Comparison of ENCODE assay signal across 16 mouse cellular contexts in the genomic region with DNA sequence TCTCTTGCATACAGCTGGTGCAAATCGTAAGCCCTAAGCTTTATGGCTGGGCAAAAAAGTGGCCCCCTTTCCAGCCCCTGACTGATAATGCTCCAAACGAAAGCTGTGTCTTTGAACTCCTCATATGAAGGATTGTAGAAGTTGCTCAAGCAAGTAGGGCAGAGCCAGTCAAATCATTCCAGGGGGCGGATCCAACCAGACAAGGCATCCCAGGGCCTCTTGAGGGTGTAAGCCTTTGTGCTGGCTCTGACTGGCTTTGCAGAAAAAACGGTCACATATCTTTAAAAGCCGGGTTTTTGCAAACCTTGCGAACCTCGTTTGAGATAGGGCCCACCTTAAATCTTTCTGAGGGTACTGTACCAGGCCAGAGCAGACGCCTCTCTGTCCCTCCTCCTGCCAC. TPM values are rescaled to one million over a fixed set of nuclear protein-coding genes. Genes with fewer than 3 reads are reported as not detected.
DNase-seq lines count a peak whose midpoint lies in the region; ATAC-seq and TF ChIP-seq lines count a peak whose summit lies in the region.
"Had no signal": no experiment of that assay in that cellular context is flagged by ENCODE, and none has a peak within 500 bp of the region (broad histone marks: within the 10 kb centered on the region; RNA-seq: fewer than 3 reads in every experiment).

No protein-coding gene starts in this region.

- H3K4me1 ChIP-seq in lung, embryonic 14.5 days (ENCODE audit: insufficient read depth) = peaks cover 8% of the 10 kb centered on the region; the same call in 1 of the 2 replicates
- peaks cover 58% of the 10 kb centered on the region for H3K4me1 ChIP-seq in embryonic facial prominence, embryonic 15.5 days

- no peaks in the 10 kb centered on the region for H3K36me3 ChIP-seq in lung, embryonic 14.5 days (ENCODE audit: insufficient read depth)
- no peaks in the 10 kb centered on the region for H3K36me3 ChIP-seq in embryonic facial prominence, embryonic 15.5 days
- H3K36me3 ChIP-seq: forebrain, embryonic 15.5 days; lung, embryonic 15.5 days had no signal

- 20% methylated on average over 8 of the region's 8 CpGs for WGBS in lung, embryonic 14.5 days
- 19% methylated on average over 8 of the region's 8 CpGs for WGBS in embryonic facial prominence, embryonic 15.5 days

- DNase-seq in embryo, embryonic 10 days (ENCODE audit: low spot score) = peak; percentile 5
- DNase-seq in embryo, embryonic 9.5 days (ENCODE audit: extremely low spot score) = no peak
- DNase-seq in lung, embryonic 14.5 days = peak; percentile 55
- DNase-seq in lung, postnatal 14 days = no peak
- DNase-seq in naive thymus-derived CD4-positive, alpha-beta T cell, adult 2 months (ENCODE audit: low read depth) = peak; percentile 23
- DNase-seq in right cerebral cortex, adult 2 months (ENCODE audit: low spot score in 2 of 2) = no peak
- DNase-seq: adrenal gland, adult 8-10 months; cerebellum, adult 9-10 months; kidney, adult 8-10 months had no signal

- H3K27ac ChIP-seq in lung, embryonic 14.5 days (ENCODE audit: low read depth) = no peak overlapping the region
- 0 out of 2 replicates have a peak overlapping the region, but pooled peaks have one; percentile 4 for H3K27ac ChIP-seq in embryonic facial prominence, embryonic 15.5 days (replicated peaks)
- H3K27ac ChIP-seq: forebrain, embryonic 15.5 days; lung, embryonic 15.5 days had no signal

- no peak overlapping the region for H3K4me3 ChIP-seq in lung, embryonic 14.5 days (ENCODE audit: low read depth, low read length)
- peak overlapping the region; percentile 42 for H3K4me3 ChIP-seq in embryonic facial prominence, embryonic 15.5 days (replicated peaks)
- H3K4me3 ChIP-seq: forebrain, embryonic 15.5 days had no signal

- no peak overlapping the region for H3K9ac ChIP-seq in lung, embryonic 14.5 days
- no peak overlapping the region for H3K9ac ChIP-seq in embryonic facial prominence, embryonic 15.5 days
- H3K9ac ChIP-seq: forebrain, embryonic 15.5 days; lung, embryonic 15.5 days had no signal

- peaks cover 75% of the 10 kb centered on the region for H3K27me3 ChIP-seq in lung, embryonic 14.5 days (ENCODE audit: insufficient read depth, low read length)
- H3K27me3 ChIP-seq in embryonic facial prominence, embryonic 15.5 days = peaks cover 76% of the 10 kb centered on the region

- TF ChIP-seq CTCF in lung, embryonic 14.5 days (IDR thresholded peaks at IDR 0.05; ENCODE audit: low read depth) = no peak

- ATAC-seq in lung, embryonic 14.5 days (ENCODE audit: insufficient read depth) = no peak
- ATAC-seq in embryonic facial prominence, embryonic 15.5 days (ENCODE audit: insufficient number of reproducible peaks, low FRiP score, low TSS enrichment, low read depth) = no peak
- ATAC-seq in megakaryocyte, adult 5-6 weeks (ENCODE audit: poor library complexity, severe bottlenecking) = no peak
- ATAC-seq: forebrain, embryonic 15.5 days had no signal

- no peaks in the 10 kb centered on the region for H3K9me3 ChIP-seq in lung, embryonic 14.5 days (ENCODE audit: low read depth, low read length)
- H3K9me3 ChIP-seq in embryonic facial prominence, embryonic 15.5 days (replicated peaks) = no peaks in the 10 kb centered on the region
- H3K9me3 ChIP-seq: forebrain, embryonic 15.5 days; lung, embryonic 15.5 days had no signal

- no peak overlapping the region for H3K4me2 ChIP-seq in lung, embryonic 14.5 days
- peak overlapping the region; percentile 17; the same call in 1 of the 2 replicates for H3K4me2 ChIP-seq in embryonic facial prominence, embryonic 15.5 days (replicated peaks)
- H3K4me2 ChIP-seq: forebrain, embryonic 15.5 days; liver, embryonic 11.5 days had no signal

RNA-seq across cellular contexts. Expression of a gene that starts 1.6 kb away (rescaled TPM):
- not detected in 2 replicates for polyA plus RNA-seq in lung, embryonic 14.5 days (2014; fragmentation: Nextera tagmentation; extraction: Ambion mirVana)
- 36.8 and 38.2 TPM in 2 replicates for polyA plus RNA-seq in embryonic facial prominence, embryonic 15.5 days (2015; fragmentation: Nextera tagmentation; extraction: Ambion mirVana)
- total RNA-seq in megakaryocyte, adult 5-6 weeks (2015) = not detected in 2 replicates
- total RNA-seq in megakaryocyte, adult 5-6 weeks (2017) = not detected in 2 replicates
- total RNA-seq: hematopoietic stem cell, adult 5-6 weeks had no signal
- polyA plus RNA-seq: heart, embryonic 14.5 days had no signal

RNA-seq across cellular contexts. Expression of a gene that starts 3.4 kb away (rescaled TPM):
- 35.8 TPM in 2 replicates for polyA plus RNA-seq in lung, embryonic 14.5 days (2014; fragmentation: Nextera tagmentation; extraction: Ambion mirVana)
- 20.9 and 27.2 TPM in 2 replicates for polyA plus RNA-seq in embryonic facial prominence, embryonic 15.5 days (2015; fragmentation: Nextera tagmentation; extraction: Ambion mirVana)
- 3.3 and 4.1 TPM in 2 replicates for total RNA-seq in megakaryocyte, adult 5-6 weeks (2015)
- 7.6 and 10.1 TPM in 2 replicates for total RNA-seq in megakaryocyte, adult 5-6 weeks (2017)

RNA-seq across cellular contexts. Expression of a gene that starts 17.9 kb away (rescaled TPM):
- 68.4 and 79.0 TPM in 2 replicates for polyA plus RNA-seq in lung, embryonic 14.5 days (2014; fragmentation: Nextera tagmentation; extraction: Ambion mirVana)
- 49.6 and 55.8 TPM in 2 replicates for polyA plus RNA-seq in embryonic facial prominence, embryonic 15.5 days (2015; fragmentation: Nextera tagmentation; extraction: Ambion mirVana)
- total RNA-seq in megakaryocyte, adult 5-6 weeks (2015) = 31.1 and 32.2 TPM in 2 replicates
- total RNA-seq in megakaryocyte, adult 5-6 weeks (2017) = 15.9 and 16.6 TPM in 2 replicates

RNA-seq across cellular contexts. Expression of a gene that starts 21.5 kb away (rescaled TPM):
- 0.17 TPM in 1 of 2 replicates, not detected in the other for polyA plus RNA-seq in lung, embryonic 14.5 days (2014; fragmentation: Nextera tagmentation; extraction: Ambion mirVana)
- polyA plus RNA-seq in embryonic facial prominence, embryonic 15.5 days (2015; fragmentation: Nextera tagmentation; extraction: Ambion mirVana) = 1.0 and 1.1 TPM in 2 replicates
- total RNA-seq in megakaryocyte, adult 5-6 weeks (2015) = not detected in 2 replicates
- total RNA-seq in megakaryocyte, adult 5-6 weeks (2017) = not detected in 2 replicates
- total RNA-seq: hematopoietic stem cell, adult 5-6 weeks had no signal
- polyA plus RNA-seq: forebrain, embryonic 15.5 days; heart, embryonic 14.5 days had no signal

RNA-seq across cellular contexts. Expression of a gene that starts 27.3 kb away (rescaled TPM):
- 64.9 and 73.4 TPM in 2 replicates for polyA plus RNA-seq in lung, embryonic 14.5 days (2014; fragmentation: Nextera tagmentation; extraction: Ambion mirVana)
- polyA plus RNA-seq in embryonic facial prominence, embryonic 15.5 days (2015; fragmentation: Nextera tagmentation; extraction: Ambion mirVana) = 71.9 and 72.1 TPM in 2 replicates
- total RNA-seq in megakaryocyte, adult 5-6 weeks (2015) = 3.1 and 3.7 TPM in 2 replicates
- total RNA-seq in megakaryocyte, adult 5-6 weeks (2017) = 7.7 and 12.0 TPM in 2 replicates

Comparison
In these comparisons a context has a peak if more than half of its experiments do, and no peak if none do; other contexts are left out.
1. DNase-seq: peak in embryo, embryonic 10 days (single experiment), lung, embryonic 14.5 days (single experiment) and naive thymus-derived CD4-positive, alpha-beta T cell, adult 2 months (single experiment); none in embryo, embryonic 9.5 days (single experiment), lung, postnatal 14 days (single experiment) and right cerebral cortex, adult 2 months (0 of 2).
2. RNA of a gene that starts 1.6 kb away (polyA plus RNA-seq): 36.8 to 38.2 TPM in embryonic facial prominence, embryonic 15.5 days; not detected in lung, embryonic 14.5 days; every median in the first group is over 10 times any median in the second.